Mouse (Mus musculus) kidney, embryonic 14.5 days (tissue): ENCODE results near the gene Unc13d. TPM values are rescaled to one million over a fixed set of nuclear protein-coding genes. Genes with fewer than 3 reads are reported as not detected.

Source experiments
- ATAC-seq: fragments of 200-750 bp; cut with Nextera tagmentation; 2 replicates; pipeline ENCODE4 v1.8.0; 2017; ENCODE audit warnings: moderate number of reproducible peaks, mild to moderate bottlenecking, moderate TSS enrichment, moderate library complexity; ENCODE audit not compliant: low FRiP score, low TSS enrichment
- H3K27ac ChIP-seq: fragments of 300-500 bp; sonication (generic); 2 replicates; pipeline ENCODE4 v1.5.1; 2014; ENCODE audit warnings: low read depth, mild to moderate bottlenecking, low read length, moderate library complexity, mixed read lengths
- H3K27me3 ChIP-seq: fragments of 300-500 bp; sonication (generic); 2 replicates; pipeline ENCODE4 v1.6.1; 2014; ENCODE audit warnings: mild to moderate bottlenecking, low read length; ENCODE audit not compliant: control insufficient read depth, insufficient read depth
- H3K36me3 ChIP-seq: fragments of 300-500 bp; sonication (generic); 2 replicates; pipeline ENCODE4 v1.6.1; 2014; ENCODE audit warnings: low read length, mixed read lengths; ENCODE audit not compliant: control insufficient read depth, insufficient read depth
- H3K4me1 ChIP-seq: fragments of 300-500 bp; sonication (generic); 2 replicates; pipeline ENCODE4 v1.6.1; 2014; ENCODE audit warnings: low read length, mixed read lengths; ENCODE audit not compliant: control insufficient read depth, insufficient read depth
- H3K4me2 ChIP-seq: fragments of 300-500 bp; sonication (generic); replicated peaks from 2 replicates; pipeline ENCODE4 v1.6.1; 2014; ENCODE audit warnings: low read depth, mild to moderate bottlenecking, low read length
- H3K4me3 ChIP-seq: fragments of 300-500 bp; sonication (generic); 2 replicates; pipeline ENCODE4 v1.5.1; 2014; ENCODE audit warnings: mild to moderate bottlenecking, low read length
- H3K9ac ChIP-seq: fragments of 300-500 bp; sonication (generic); 2 replicates; pipeline ENCODE4 v1.6.1; 2014; ENCODE audit warnings: low read depth, mild to moderate bottlenecking, low read length, moderate library complexity
- H3K9me3 ChIP-seq: fragments of 300-500 bp; sonication (generic); 2 replicates; pipeline ENCODE4 v1.6.1; 2016; ENCODE audit warnings: low read length; ENCODE audit not compliant: control insufficient read depth
- WGBS: fragments of 180-500 bp; shearing (Covaris S2); extraction: QIAGEN DNeasy Blood & Tissue Kit; methylation state at CpG from one replicate; pipeline ENCODE4 v1.1.7; 2014; 5-methylcytosine and 5-hydroxymethylcytosine counted together
- polyA plus RNA-seq: library from polyadenylated mRNA; unstranded; fragments of >200 nt; fragmentation: Nextera tagmentation; extraction: Ambion mirVana; gene quantifications from 2 replicates; pipeline ENCODE4 v1.2.1, GENCODE M21; 2014

Unc13d gene
- polyA plus RNA-seq, 1 experiment from 2014 or later = 1.5 TPM

DNA sequence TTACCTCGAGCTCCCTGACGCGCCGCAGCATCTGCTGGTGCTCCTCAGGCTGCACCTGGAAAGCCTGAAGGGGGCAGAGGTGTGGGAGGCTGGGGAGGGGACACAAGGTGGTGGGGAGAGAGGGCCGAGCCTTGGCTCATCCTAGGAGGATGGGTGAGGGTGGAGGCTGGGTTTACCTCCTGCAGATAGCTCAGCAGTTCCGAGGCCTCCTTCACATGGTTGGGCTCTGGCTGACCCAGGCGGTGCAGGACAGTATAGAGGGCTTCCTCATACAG is 1.6 kb downstream of the Unc13d start:
- no peak overlapping the region for H3K4me3 ChIP-seq
- ATAC-seq = no peak
- 66% methylated on average over 7 of the region's 7 CpGs for WGBS
- no peak overlapping the region for H3K9ac ChIP-seq
- no peak overlapping the region for H3K27ac ChIP-seq
- no peaks in the 10 kb centered on the region for H3K27me3 ChIP-seq
- no peak overlapping the region for H3K4me2 ChIP-seq
- H3K9me3 ChIP-seq = no peaks in the 10 kb centered on the region
- H3K36me3 ChIP-seq = peaks cover 26% of the 10 kb centered on the region
- peaks cover 10% of the 10 kb centered on the region for H3K4me1 ChIP-seq

DNA sequence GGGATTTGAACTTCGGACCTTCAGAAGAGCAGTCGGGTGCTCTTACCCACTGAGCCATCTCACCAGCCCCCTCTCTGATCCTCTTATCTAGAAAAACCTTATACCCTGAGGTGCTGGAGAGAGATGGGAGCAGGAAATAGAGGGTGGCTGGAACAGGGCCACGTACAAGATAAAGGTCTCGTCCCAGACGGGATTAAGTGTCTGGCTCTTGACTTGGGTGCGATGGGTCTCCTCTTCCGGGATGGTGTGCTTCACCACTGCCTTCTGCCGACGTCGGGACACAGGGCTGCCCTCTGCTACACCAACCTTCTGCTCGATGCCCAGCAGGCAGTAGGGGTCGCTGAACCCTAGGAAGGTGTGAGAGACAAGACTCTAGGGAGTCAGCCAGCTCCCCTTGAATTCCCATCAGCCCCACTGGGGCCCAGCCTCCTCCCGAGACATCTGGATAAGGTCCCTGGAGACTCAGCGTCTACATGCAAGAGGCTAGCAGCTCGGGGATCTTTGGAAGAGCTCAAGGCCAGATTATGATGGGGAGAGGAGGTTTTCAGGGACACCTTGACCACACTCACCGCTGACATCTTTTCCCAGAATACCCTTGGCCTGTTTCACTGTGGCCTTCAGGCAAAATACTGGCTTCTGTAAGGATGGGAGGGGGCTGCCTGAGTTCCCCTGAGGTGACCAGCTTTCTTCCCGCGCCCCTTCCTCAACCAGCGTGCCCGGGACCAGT is 2.1 kb downstream of the Unc13d start:
- H3K4me1 ChIP-seq = peaks cover 10% of the 10 kb centered on the region
- H3K9me3 ChIP-seq = no peaks in the 10 kb centered on the region
- no peak overlapping the region for H3K27ac ChIP-seq
- H3K36me3 ChIP-seq = peaks cover 21% of the 10 kb centered on the region
- no peak overlapping the region for H3K9ac ChIP-seq
- H3K4me2 ChIP-seq = no peak overlapping the region
- no peaks in the 10 kb centered on the region for H3K27me3 ChIP-seq
- ATAC-seq = no peak
- no peak overlapping the region for H3K4me3 ChIP-seq
- WGBS = 63% methylated on average over 20 of the region's 20 CpGs

DNA sequence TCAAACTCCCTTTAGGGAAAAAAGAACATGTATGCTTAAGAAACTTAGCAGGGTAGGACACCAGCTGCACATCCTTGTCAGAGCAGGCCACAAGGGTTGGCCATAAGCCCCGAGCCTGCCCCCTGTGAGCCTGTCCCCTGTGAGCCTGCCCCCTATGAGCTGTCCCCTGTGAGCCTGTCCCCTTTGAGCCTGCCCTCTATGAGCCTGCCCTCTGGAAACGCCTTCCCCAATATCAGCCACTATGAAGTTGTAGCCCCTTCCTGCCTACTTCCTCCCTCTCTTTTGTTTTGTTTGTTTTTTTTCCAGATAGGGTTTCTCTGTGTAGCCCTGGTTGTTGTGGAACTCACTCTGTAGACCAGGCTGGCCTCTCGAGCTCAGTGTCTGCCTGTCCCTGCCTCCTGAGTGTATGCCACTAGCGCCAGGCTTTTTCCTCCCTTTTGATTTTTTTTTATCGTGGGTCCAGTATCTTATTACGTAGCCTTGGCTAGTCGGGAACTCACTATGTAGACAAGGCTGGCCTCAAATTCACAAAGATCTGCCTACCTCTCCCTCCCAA is 3.2 kb downstream of the Unc13d start:
- no peaks in the 10 kb centered on the region for H3K27me3 ChIP-seq
- 48% methylated on average over 7 of the region's 7 CpGs for WGBS
- peaks cover 9% of the 10 kb centered on the region for H3K36me3 ChIP-seq
- H3K9ac ChIP-seq = no peak overlapping the region
- H3K9me3 ChIP-seq = no peaks in the 10 kb centered on the region
- no peak overlapping the region for H3K4me3 ChIP-seq
- peaks cover 10% of the 10 kb centered on the region for H3K4me1 ChIP-seq
- no peak overlapping the region for H3K27ac ChIP-seq
- no peak overlapping the region for H3K4me2 ChIP-seq
- ATAC-seq = no peak

DNA sequence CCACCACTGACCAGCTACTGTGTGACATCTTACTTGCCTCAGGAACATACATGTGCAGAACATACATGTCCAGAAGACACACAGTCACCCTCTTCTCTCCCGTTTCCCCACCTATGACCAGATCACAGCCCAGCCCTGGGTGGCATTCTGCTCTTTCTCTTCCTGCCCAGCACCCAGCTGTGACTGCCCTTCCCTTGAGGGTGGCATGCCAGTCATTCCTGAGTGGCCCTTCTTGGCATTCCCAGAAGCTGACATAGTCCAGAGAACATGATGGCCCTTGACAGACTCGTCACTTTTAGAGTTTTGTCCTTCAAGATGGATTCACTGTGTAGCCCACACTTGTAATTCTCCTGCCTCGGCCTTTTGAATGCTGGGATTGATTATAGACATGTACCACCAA is 5.2 kb downstream of the Unc13d start:
- H3K9me3 ChIP-seq = no peaks in the 10 kb centered on the region
- H3K4me1 ChIP-seq = no peaks in the 10 kb centered on the region
- no peak overlapping the region for H3K4me3 ChIP-seq
- no peaks in the 10 kb centered on the region for H3K27me3 ChIP-seq
- H3K4me2 ChIP-seq = no peak overlapping the region
- H3K36me3 ChIP-seq = no peaks in the 10 kb centered on the region
- WGBS = 93% methylated on average over 3 of the region's 3 CpGs
- H3K9ac ChIP-seq = no peak overlapping the region
- H3K27ac ChIP-seq = no peak overlapping the region
- ATAC-seq = no peak

DNA sequence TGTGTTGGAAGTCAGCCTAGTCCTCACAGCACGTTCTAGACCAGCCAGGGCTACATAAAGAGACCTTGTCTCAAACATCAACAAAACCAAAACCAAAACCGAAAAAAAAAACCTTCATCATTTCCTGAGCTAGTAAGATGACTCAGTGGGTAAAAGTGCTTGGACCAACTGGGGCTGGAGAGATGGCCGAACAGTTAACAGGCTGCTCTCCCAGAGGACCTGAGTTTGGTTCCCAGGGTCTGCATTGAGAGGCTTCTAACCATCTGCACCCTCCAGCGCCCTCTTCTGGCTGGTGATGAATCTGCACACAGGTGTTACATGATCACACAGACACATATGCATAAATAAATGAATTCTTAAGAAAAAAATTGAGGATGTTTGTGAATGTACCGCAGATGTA is 6.3 kb downstream of the Unc13d start:
- 63% methylated on average over 5 of the region's 5 CpGs for WGBS
- no peak overlapping the region for H3K9ac ChIP-seq
- no peak for ATAC-seq

DNA sequence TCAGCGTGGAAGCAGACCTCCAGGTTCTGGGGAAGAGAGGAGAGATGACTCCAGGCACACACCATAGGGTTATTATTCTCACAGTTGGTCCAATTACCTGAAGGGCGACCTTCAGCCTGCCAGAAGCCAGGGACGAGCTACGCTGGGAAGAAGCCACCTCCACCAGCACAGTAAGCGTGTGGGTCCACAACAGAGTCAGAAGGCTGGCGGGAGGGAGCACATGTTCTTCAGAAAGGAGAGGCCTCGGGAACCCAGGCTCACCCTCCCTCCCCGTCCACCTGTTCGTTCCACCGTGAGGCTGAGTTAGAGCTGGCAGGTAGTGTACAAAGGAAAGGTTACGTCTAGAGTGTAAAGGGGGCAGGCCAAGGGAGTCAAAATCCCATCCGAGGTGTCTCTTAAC is 12.4 kb downstream of the Unc13d start:
- H3K4me3 ChIP-seq = no peak overlapping the region
- H3K4me1 ChIP-seq = no peaks in the 10 kb centered on the region
- no peak overlapping the region for H3K27ac ChIP-seq
- H3K36me3 ChIP-seq = peaks cover 17% of the 10 kb centered on the region
- ATAC-seq = no peak
- H3K9ac ChIP-seq = no peak overlapping the region
- H3K4me2 ChIP-seq = no peak overlapping the region
- no peaks in the 10 kb centered on the region for H3K27me3 ChIP-seq
- 85% methylated on average over 12 of the region's 12 CpGs for WGBS
- H3K9me3 ChIP-seq = no peaks in the 10 kb centered on the region

More for the DNA sequence above, 6.3 kb downstream of the Unc13d start:
- H3K27me3 ChIP-seq = no peaks in the 10 kb centered on the region
- no peaks in the 10 kb centered on the region for H3K4me1 ChIP-seq
- H3K4me3 ChIP-seq = no peak overlapping the region
- no peak overlapping the region for H3K27ac ChIP-seq
- H3K36me3 ChIP-seq = no peaks in the 10 kb centered on the region
- H3K4me2 ChIP-seq = no peak overlapping the region
- no peaks in the 10 kb centered on the region for H3K9me3 ChIP-seq

DNA sequence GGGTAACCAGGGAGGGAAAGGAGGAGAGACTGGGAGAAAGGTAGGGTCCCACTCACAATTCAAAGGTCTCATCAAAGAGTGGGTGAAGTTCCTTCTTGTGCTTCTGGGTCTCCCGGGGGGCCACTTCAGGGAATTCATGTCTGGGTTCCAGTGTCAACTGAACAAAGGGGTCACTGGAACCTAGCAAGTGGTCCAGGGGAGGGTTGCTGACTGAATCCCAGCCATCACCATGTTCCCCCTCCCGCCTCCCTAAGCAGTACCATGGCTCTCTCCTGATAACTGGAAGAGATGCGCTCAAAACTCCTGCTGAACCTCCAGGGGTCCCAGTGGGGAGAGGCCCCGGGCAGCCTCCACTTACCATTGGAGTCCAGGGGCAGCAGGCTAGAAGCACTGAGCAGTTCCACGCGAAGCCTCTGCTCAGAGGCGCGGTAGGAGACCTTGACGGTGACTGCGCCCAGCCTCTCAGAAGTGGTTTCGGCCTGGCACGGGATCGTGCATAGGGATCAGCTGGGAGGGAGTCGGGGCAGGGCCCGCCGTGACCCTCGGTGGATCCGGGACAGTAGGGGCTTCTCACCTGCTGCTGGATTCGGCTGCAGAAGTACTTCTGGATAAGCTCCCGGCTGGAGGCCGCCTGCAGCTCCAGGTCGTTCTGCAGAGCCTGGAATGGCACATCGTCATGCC is 13.4 kb downstream of the Unc13d start:
- Histone ChIP-seq H3K27me3 (no peaks in the 10 kb centered on the region), H3K4me1 (no peaks in the 10 kb centered on the region), H3K27ac (no peak overlapping the region), H3K36me3 (peaks cover 28% of the 10 kb centered on the region), H3K9ac (no peak overlapping the region; the same call in 1 of the 2 replicates), H3K4me2 (no peak overlapping the region), H3K9me3 (no peaks in the 10 kb centered on the region), H3K4me3 (no peak overlapping the region)
- WGBS = 74% methylated on average over 23 of the region's 23 CpGs
- ATAC-seq = no peak

DNA sequence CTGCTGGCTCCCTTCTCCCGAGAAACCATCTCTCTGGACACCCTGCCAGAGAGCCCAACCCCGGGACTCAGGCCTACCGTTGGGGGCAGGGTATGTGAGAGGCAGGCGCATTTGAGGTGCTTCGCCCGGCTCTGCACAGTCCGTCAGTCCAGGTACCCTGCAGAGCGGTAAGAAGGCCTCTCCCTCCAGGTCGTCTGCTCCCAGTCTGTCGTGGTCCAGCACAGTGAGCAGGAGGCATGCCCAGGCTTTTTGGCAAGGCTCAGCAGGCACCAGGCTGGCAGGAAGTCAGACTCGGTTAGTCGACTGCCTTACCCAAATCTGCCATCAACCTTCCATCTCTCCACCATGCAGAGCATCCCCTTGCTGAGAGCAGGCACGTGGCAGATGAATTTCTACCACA is 14.2 kb downstream of the Unc13d start:
- Histone ChIP-seq H3K4me3 (no peak overlapping the region), H3K27me3 (no peaks in the 10 kb centered on the region), H3K36me3 (peaks cover 35% of the 10 kb centered on the region), H3K4me1 (no peaks in the 10 kb centered on the region), H3K9me3 (no peaks in the 10 kb centered on the region), H3K9ac (no peak overlapping the region), H3K4me2 (no peak overlapping the region), H3K27ac (no peak overlapping the region)
- WGBS = 74% methylated on average over 13 of the region's 13 CpGs
- ATAC-seq = no peak

DNA sequence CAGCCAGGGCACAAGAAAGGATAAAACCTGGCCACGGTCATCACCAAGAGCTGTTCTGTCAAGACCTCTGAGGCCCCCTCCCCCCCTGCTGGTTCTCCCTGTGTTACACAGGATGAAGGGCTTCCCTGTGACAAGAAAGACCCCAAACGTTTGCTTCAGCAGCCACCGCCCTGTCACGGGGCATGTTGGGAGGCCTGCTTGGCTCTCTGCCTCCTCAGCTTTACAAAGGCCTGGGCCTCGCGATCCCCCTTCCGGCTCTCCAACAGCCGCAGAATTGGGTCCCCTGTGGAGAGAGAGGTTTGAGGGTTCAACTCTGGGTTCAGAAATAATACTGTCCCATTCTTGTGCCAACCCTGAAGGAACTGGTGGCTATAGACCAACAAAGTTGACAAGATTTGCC is 15.2 kb downstream of the Unc13d start:
- Histone ChIP-seq H3K4me3 (no peak overlapping the region), H3K9ac (no peak overlapping the region), H3K36me3 (peaks cover 46% of the 10 kb centered on the region), H3K9me3 (no peaks in the 10 kb centered on the region), H3K4me1 (no peaks in the 10 kb centered on the region), H3K4me2 (no peak overlapping the region), H3K27me3 (no peaks in the 10 kb centered on the region), H3K27ac (no peak overlapping the region)
- no peak for ATAC-seq
- 76% methylated on average over 8 of the region's 8 CpGs for WGBS
